Mouse (Mus musculus) thymus, postnatal 25 days (tissue): ENCODE measurements around the gene Eif3c.

Experiments
- DNase-seq: peaks from one replicate; pipeline ENCODE4 v3.0.0; 2022

Eif3c gene

GRCm38 (mm10) chr7:126566094-126566765, at the start of gene Eif3c:
TSS of gene Eif3c (minus strand) at chr7:126566411.
- DNase-seq = peak; percentile 83

GRCm38 (mm10) chr7:126612736-126613135, 46.5 kb upstream of the Eif3c start:
- no peak for DNase-seq

- no peak for DNase-seq
These were observed 41.6 kb upstream of the Eif3c start for GRCm38 (mm10) chr7:126607796-126608195.

GRCm38 (mm10) chr7:126607064-126607463, 40.9 kb upstream of the Eif3c start:
- no peak for DNase-seq

- DNase-seq = no peak
These were observed 40.4 kb upstream of the Eif3c start for GRCm38 (mm10) chr7:126606611-126607010.

- no peak for DNase-seq
These were observed 36.4 kb upstream of the Eif3c start for GRCm38 (mm10) chr7:126602650-126603049.

GRCm38 (mm10) chr7:126601896-126602295, 35.7 kb upstream of the Eif3c start:
- DNase-seq = no peak

- no peak for DNase-seq
These were observed 32.7 kb upstream of the Eif3c start for GRCm38 (mm10) chr7:126598919-126599318.

- DNase-seq = no peak
These were observed 30.2 kb upstream of the Eif3c start for GRCm38 (mm10) chr7:126596414-126596813.

- DNase-seq = no peak
These were observed 29.7 kb upstream of the Eif3c start for GRCm38 (mm10) chr7:126595890-126596289.

- no peak for DNase-seq
These were observed 28.8 kb upstream of the Eif3c start, which contains the start of gene Il27 for GRCm38 (mm10) chr7:126594862-126595561. TSS of gene Il27 (minus strand) at chr7:126594941.

- DNase-seq = no peak
These were observed 21.6 kb upstream of the Eif3c start for GRCm38 (mm10) chr7:126587779-126588178.

GRCm38 (mm10) chr7:126586839-126587238, 20.6 kb upstream of the Eif3c start:
- no peak for DNase-seq

GRCm38 (mm10) chr7:126585717-126586116, 19.5 kb upstream of the Eif3c start, which contains the start of gene Cln3:
TSS of gene Cln3 (minus strand) at chr7:126585817.
- DNase-seq = no peak

GRCm38 (mm10) chr7:126584506-126584977, 18.3 kb upstream of the Eif3c start, which contains the start of gene Apobr:
TSS of gene Apobr (plus strand) at chr7:126584942.
- DNase-seq = peak; percentile 61

GRCm38 (mm10) chr7:126583761-126584160, 17.6 kb upstream of the Eif3c start:
- DNase-seq = peak; percentile 25

GRCm38 (mm10) chr7:126583251-126583709, 17.1 kb upstream of the Eif3c start:
- peak; percentile 83 for DNase-seq

- DNase-seq = no peak
These were observed 16.5 kb upstream of the Eif3c start for GRCm38 (mm10) chr7:126582759-126583158.

GRCm38 (mm10) chr7:126581661-126582060, 15.4 kb upstream of the Eif3c start:
- DNase-seq = no peak

GRCm38 (mm10) chr7:126579172-126579571, 13.0 kb upstream of the Eif3c start:
- DNase-seq = peak; percentile 64

GRCm38 (mm10) chr7:126576946-126577345, 10.7 kb upstream of the Eif3c start:
- DNase-seq = peak; percentile 62

- no peak for DNase-seq
These were observed 518 bp downstream of the Eif3c start for GRCm38 (mm10) chr7:126565693-126566092.

- DNase-seq = no peak
These were observed 9.6 kb downstream of the Eif3c start for GRCm38 (mm10) chr7:126556635-126557034.

- DNase-seq = peak; percentile 18
These were observed 11.4 kb downstream of the Eif3c start for GRCm38 (mm10) chr7:126554796-126555195.
